Mouse (Mus musculus): ENCODE measurements at regions not wholly inside any gene's neighbourhood (a gene's known extent, or its start where the extent isn't known, plus 50 kb on each side); places are given as distances from the start of the nearest gene placed in this dataset.

GRCm38 (mm10) chr15:7039119-7039518 is 51.3 kb upstream of the Lifr start:
- H3K9ac ChIP-seq (replicated peaks): no peak overlapping the region
- WGBS: 94% methylated on average over 5 of the region's 5 CpGs

GRCm38 (mm10) chr15:7039825-7040224 is 50.6 kb upstream of the Lifr start:
- H3K27ac ChIP-seq (replicated peaks): no peak overlapping the region
- H3K4me1 ChIP-seq: no peaks in the 10 kb centered on the region
- WGBS: 44% methylated on average over 4 of the region's 4 CpGs
- H3K4me3 ChIP-seq: no peak overlapping the region
- no peaks in the 10 kb centered on the region for H3K36me3 ChIP-seq
- no peaks in the 10 kb centered on the region for H3K9me3 ChIP-seq
- no peak for ATAC-seq (replicated peaks)
- no peak overlapping the region for H3K9ac ChIP-seq (replicated peaks)
- no peak overlapping the region for H3K4me2 ChIP-seq (replicated peaks)
- no peaks in the 10 kb centered on the region for H3K27me3 ChIP-seq

More at GRCm38 (mm10) chr15:7039119-7039518, 51.3 kb upstream of the Lifr start:
- H3K9me3 ChIP-seq: no peaks in the 10 kb centered on the region
- no peak overlapping the region for H3K27ac ChIP-seq (replicated peaks)
- H3K4me2 ChIP-seq (replicated peaks): no peak overlapping the region
- no peaks in the 10 kb centered on the region for H3K4me1 ChIP-seq
- no peak overlapping the region for H3K4me3 ChIP-seq
- no peaks in the 10 kb centered on the region for H3K27me3 ChIP-seq
- no peaks in the 10 kb centered on the region for H3K36me3 ChIP-seq
- no peak for ATAC-seq (replicated peaks)

Measured in forebrain, embryonic 15.5 days (tissue).